Comparison of ENCODE assay signal across 27 mouse cellular contexts in genomic region chr12:103250333-103250732, GRCm38 (mm10). TPM values are rescaled to one million over a fixed set of nuclear protein-coding genes. Genes with fewer than 3 reads are reported as not detected.
"Had no signal": no experiment of that assay in that cellular context is flagged by ENCODE, and none has a peak within 500 bp of the region (broad histone marks: within the 10 kb centered on the region; RNA-seq: fewer than 3 reads in every experiment).

No protein-coding gene starts in this region.

- ATAC-seq: inflammation-experienced regulatory T-cells, adult 6 months; intestine, embryonic 15.5 days; intestine, postnatal 0 days had no signal

- H3K27me3 ChIP-seq: heart, embryonic 15.5 days; hindbrain, embryonic 12.5 days; intestine, embryonic 15.5 days; kidney, embryonic 15.5 days; limb, embryonic 13.5 days; limb, embryonic 15.5 days; liver, embryonic 13.5 days; liver, embryonic 15.5 days had no signal

- DNase-seq: gastrocnemius, postnatal 25 days; heart, adult 11 months; heart, adult 2 months; heart, postnatal 4 days; kidney, adult 18-20 months; kidney, postnatal 14 days; kidney, postnatal 36 days; layer of hippocampus, adult 9-11 months; layer of hippocampus, postnatal 36 days; left cerebral cortex, postnatal 4 days; liver, embryonic 13.5 days had no signal

- H3K4me2 ChIP-seq: heart, embryonic 11.5 days; heart, embryonic 13.5 days; heart, embryonic 15.5 days; hindbrain, embryonic 12.5 days; hindbrain, embryonic 14.5 days; intestine, embryonic 15.5 days; kidney, embryonic 15.5 days; limb, embryonic 13.5 days; limb, embryonic 15.5 days; liver, embryonic 13.5 days; liver, embryonic 15.5 days had no signal

- H3K9me3 ChIP-seq: heart, embryonic 13.5 days; heart, embryonic 15.5 days; hindbrain, embryonic 10.5 days; hindbrain, embryonic 12.5 days; intestine, embryonic 15.5 days; kidney, embryonic 15.5 days; limb, embryonic 13.5 days; limb, embryonic 15.5 days; liver, embryonic 13.5 days; liver, embryonic 15.5 days had no signal

- H3K9ac ChIP-seq: heart, embryonic 13.5 days; heart, embryonic 15.5 days; hindbrain, embryonic 12.5 days; hindbrain, embryonic 14.5 days; intestine, embryonic 15.5 days; kidney, embryonic 15.5 days; limb, embryonic 13.5 days; limb, embryonic 15.5 days; liver, embryonic 13.5 days; liver, embryonic 15.5 days had no signal

- H3K4me1 ChIP-seq: heart, embryonic 13.5 days; heart, embryonic 15.5 days; hindbrain, embryonic 10.5 days; hindbrain, embryonic 12.5 days; intestine, embryonic 15.5 days; kidney, embryonic 15.5 days; limb, embryonic 13.5 days; limb, embryonic 15.5 days; liver, embryonic 13.5 days; liver, embryonic 15.5 days had no signal

- H3K36me3 ChIP-seq: heart, embryonic 13.5 days; heart, embryonic 15.5 days; hindbrain, embryonic 10.5 days; hindbrain, embryonic 12.5 days; intestine, embryonic 15.5 days; kidney, embryonic 15.5 days; limb, embryonic 13.5 days; limb, embryonic 15.5 days; liver, embryonic 13.5 days; liver, embryonic 15.5 days had no signal

- H3K4me3 ChIP-seq: heart, adult 2 months; heart, embryonic 13.5 days; heart, embryonic 15.5 days; hindbrain, embryonic 10.5 days; hindbrain, embryonic 12.5 days; intestine, embryonic 15.5 days; kidney, embryonic 15.5 days; limb, embryonic 13.5 days; limb, embryonic 15.5 days; liver, embryonic 13.5 days; liver, embryonic 15.5 days had no signal

- H3K27ac ChIP-seq: heart, adult 2 months; heart, embryonic 13.5 days; heart, embryonic 15.5 days; hindbrain, embryonic 10.5 days; hindbrain, embryonic 12.5 days; hindbrain, embryonic 14.5 days; intestine, embryonic 15.5 days; kidney, embryonic 15.5 days; kidney, postnatal 0 days; limb, embryonic 13.5 days; limb, embryonic 15.5 days; liver, embryonic 13.5 days; liver, embryonic 15.5 days had no signal

RNA-seq across cellular contexts. Expression of gene Prima1, which starts 8.4 kb away (rescaled TPM):
- total RNA-seq: liver, adult 2 months had no signal
- polyA plus RNA-seq: heart, postnatal 0 days; inflammation-experienced regulatory T-cells, adult 6 months; liver, adult 2 months; liver, embryonic 13.5 days; liver, embryonic 15.5 days had no signal
